Comparison of ENCODE assay signal across 26 mouse cellular contexts in genomic region chr19:45511406-45511805, GRCm38 (mm10). TPM values are rescaled to one million over a fixed set of nuclear protein-coding genes. Genes with fewer than 3 reads are reported as not detected.
DNase-seq lines count a peak whose midpoint lies in the region; ATAC-seq and TF ChIP-seq lines count a peak whose summit lies in the region.
"Had no signal": no experiment of that assay in that cellular context is flagged by ENCODE, and none has a peak within 500 bp of the region (broad histone marks: within the 10 kb centered on the region; RNA-seq: fewer than 3 reads in every experiment).

No protein-coding gene starts in this region.

- no peaks in the 10 kb centered on the region for H3K9me3 ChIP-seq in forebrain, embryonic 16.5 days (ENCODE audit: control insufficient read depth, low read length)
- no peaks in the 10 kb centered on the region for H3K9me3 ChIP-seq in forebrain, embryonic 11.5 days (ENCODE audit: control insufficient read depth, low read length)
- no peaks in the 10 kb centered on the region for H3K9me3 ChIP-seq in hindbrain, postnatal 0 days (ENCODE audit: low read length)
- no peaks in the 10 kb centered on the region for H3K9me3 ChIP-seq in hindbrain, embryonic 16.5 days (ENCODE audit: control insufficient read depth, low read length)
- H3K9me3 ChIP-seq in neural tube, embryonic 13.5 days = no peaks in the 10 kb centered on the region
- no peaks in the 10 kb centered on the region for H3K9me3 ChIP-seq in neural tube, embryonic 15.5 days (replicated peaks)
- H3K9me3 ChIP-seq: embryonic facial prominence, embryonic 13.5 days; heart, embryonic 10.5 days; heart, embryonic 15.5 days; intestine, embryonic 15.5 days; stomach, embryonic 15.5 days had no signal

- no peaks in the 10 kb centered on the region for H3K27me3 ChIP-seq in forebrain, embryonic 16.5 days (replicated peaks; ENCODE audit: control insufficient read depth, insufficient read depth, low read length)
- no peaks in the 10 kb centered on the region for H3K27me3 ChIP-seq in forebrain, embryonic 11.5 days (ENCODE audit: control insufficient read depth, insufficient read depth, low read length)
- H3K27me3 ChIP-seq in hindbrain, postnatal 0 days (ENCODE audit: insufficient read depth, low read length) = no peaks in the 10 kb centered on the region
- H3K27me3 ChIP-seq in hindbrain, embryonic 16.5 days (replicated peaks; ENCODE audit: control insufficient read depth, insufficient read depth, low read length) = no peaks in the 10 kb centered on the region
- no peaks in the 10 kb centered on the region for H3K27me3 ChIP-seq in neural tube, embryonic 13.5 days
- no peaks in the 10 kb centered on the region for H3K27me3 ChIP-seq in neural tube, embryonic 15.5 days (replicated peaks)
- H3K27me3 ChIP-seq: embryonic facial prominence, embryonic 13.5 days; heart, embryonic 15.5 days; intestine, embryonic 15.5 days; stomach, embryonic 15.5 days had no signal

- WGBS in forebrain, embryonic 16.5 days = 45% methylated on average over 4 of the region's 4 CpGs
- 75% methylated on average over 4 of the region's 4 CpGs for WGBS in forebrain, embryonic 11.5 days
- 37% methylated on average over 4 of the region's 4 CpGs for WGBS in hindbrain, postnatal 0 days
- 47% methylated on average over 4 of the region's 4 CpGs for WGBS in hindbrain, embryonic 16.5 days
- WGBS in neural tube, embryonic 13.5 days = 53% methylated on average over 4 of the region's 4 CpGs
- 39% methylated on average over 4 of the region's 4 CpGs for WGBS in neural tube, embryonic 15.5 days

- DNase-seq in forebrain, embryonic 11.5 days (ENCODE audit: low spot score) = no peak
- DNase-seq in hindbrain, postnatal 0 days (ENCODE audit: low spot score) = peak; percentile 58
- DNase-seq in neural tube, embryonic 10.5 days (ENCODE audit: extremely low spot score, low spot score) = no peak
- no peak for DNase-seq in lung, postnatal 10 days
- DNase-seq: adrenal gland, postnatal 25 days; B cell, adult 2 months; cerebellum, adult 9-10 months; gastrocnemius, postnatal 10 days; kidney, adult 2 months; kidney, postnatal 36 days; layer of hippocampus, postnatal 36 days; liver; lung, adult 2 months; lung, postnatal 14 days; right cerebral cortex, adult 18-20 months had no signal

- no peak overlapping the region for H3K4me2 ChIP-seq in forebrain, embryonic 16.5 days (ENCODE audit: low read length)
- no peak overlapping the region for H3K4me2 ChIP-seq in forebrain, embryonic 11.5 days (ENCODE audit: low read depth, low read length, severe bottlenecking)
- H3K4me2 ChIP-seq in hindbrain, postnatal 0 days (ENCODE audit: low read depth, low read length) = no peak overlapping the region
- H3K4me2 ChIP-seq in hindbrain, embryonic 16.5 days (ENCODE audit: low read length) = no peak overlapping the region
- no peak overlapping the region for H3K4me2 ChIP-seq in neural tube, embryonic 13.5 days
- no peak overlapping the region for H3K4me2 ChIP-seq in neural tube, embryonic 15.5 days
- H3K4me2 ChIP-seq: embryonic facial prominence, embryonic 13.5 days; heart, embryonic 15.5 days; hindbrain, embryonic 14.5 days; intestine, embryonic 15.5 days; stomach, embryonic 15.5 days had no signal

- TF ChIP-seq CTCF in hindbrain, postnatal 0 days (IDR thresholded peaks at IDR 0.05; ENCODE audit: low read depth) = no peak

- no peak for ATAC-seq in forebrain, embryonic 16.5 days
- ATAC-seq in forebrain, embryonic 11.5 days (replicated peaks; ENCODE audit: low FRiP score) = no peak
- no peak for ATAC-seq in hindbrain, postnatal 0 days
- no peak for ATAC-seq in hindbrain, embryonic 16.5 days
- ATAC-seq in neural tube, embryonic 13.5 days (ENCODE audit: low read depth) = no peak
- no peak; the same call in 1 of the 2 replicates for ATAC-seq in neural tube, embryonic 15.5 days (ENCODE audit: low FRiP score)
- ATAC-seq: intestine, embryonic 15.5 days had no signal

- H3K36me3 ChIP-seq in forebrain, embryonic 16.5 days (ENCODE audit: control insufficient read depth, insufficient read depth) = peaks cover 3% of the 10 kb centered on the region
- H3K36me3 ChIP-seq in forebrain, embryonic 11.5 days (ENCODE audit: control insufficient read depth, insufficient read depth, low read length) = peaks cover 2% of the 10 kb centered on the region; the same call in 1 of the 2 replicates
- peaks cover 25% of the 10 kb centered on the region for H3K36me3 ChIP-seq in hindbrain, postnatal 0 days (ENCODE audit: insufficient read depth, low read length)
- peaks cover 18% of the 10 kb centered on the region for H3K36me3 ChIP-seq in hindbrain, embryonic 16.5 days (ENCODE audit: control insufficient read depth, insufficient read depth, low read length)
- H3K36me3 ChIP-seq in neural tube, embryonic 13.5 days = peaks cover 38% of the 10 kb centered on the region
- peaks cover 35% of the 10 kb centered on the region for H3K36me3 ChIP-seq in neural tube, embryonic 15.5 days

- no peak overlapping the region for H3K4me3 ChIP-seq in forebrain, embryonic 16.5 days (replicated peaks; ENCODE audit: low read length)
- H3K4me3 ChIP-seq in forebrain, embryonic 11.5 days (ENCODE audit: low read depth, low read length) = no peak overlapping the region
- no peak overlapping the region for H3K4me3 ChIP-seq in hindbrain, postnatal 0 days (ENCODE audit: low read length)
- H3K4me3 ChIP-seq in hindbrain, embryonic 16.5 days (ENCODE audit: low read length) = no peak overlapping the region
- H3K4me3 ChIP-seq in neural tube, embryonic 13.5 days = no peak overlapping the region
- no peak overlapping the region for H3K4me3 ChIP-seq in neural tube, embryonic 15.5 days (replicated peaks)
- H3K4me3 ChIP-seq: embryonic facial prominence, embryonic 13.5 days; heart, embryonic 10.5 days; heart, embryonic 15.5 days; intestine, embryonic 15.5 days; stomach, embryonic 15.5 days had no signal

- 0 out of 2 replicates have a peak overlapping the region, but pooled peaks have one; percentile 8 for H3K27ac ChIP-seq in forebrain, embryonic 16.5 days (ENCODE audit: low read length)
- H3K27ac ChIP-seq in forebrain, embryonic 11.5 days (ENCODE audit: low read depth, low read length) = no peak overlapping the region
- no peak overlapping the region for H3K27ac ChIP-seq in hindbrain, postnatal 0 days
- H3K27ac ChIP-seq in hindbrain, embryonic 16.5 days (ENCODE audit: low read depth, low read length) = no peak overlapping the region
- peak overlapping the region; percentile 52 for H3K27ac ChIP-seq in neural tube, embryonic 13.5 days (replicated peaks)
- peak overlapping the region; percentile 43; the same call in 1 of the 2 replicates for H3K27ac ChIP-seq in neural tube, embryonic 15.5 days (replicated peaks)
- H3K27ac ChIP-seq: embryonic facial prominence, embryonic 13.5 days; heart, embryonic 10.5 days; heart, embryonic 15.5 days; hindbrain, embryonic 14.5 days; intestine, embryonic 15.5 days; liver, embryonic 14.5 days; stomach, embryonic 15.5 days had no signal

- no peak overlapping the region for H3K9ac ChIP-seq in forebrain, embryonic 16.5 days (replicated peaks; ENCODE audit: low read depth, low read length)
- no peak overlapping the region for H3K9ac ChIP-seq in forebrain, embryonic 11.5 days (ENCODE audit: low read length)
- H3K9ac ChIP-seq in hindbrain, postnatal 0 days (replicated peaks; ENCODE audit: low read length) = no peak overlapping the region
- no peak overlapping the region for H3K9ac ChIP-seq in hindbrain, embryonic 16.5 days (ENCODE audit: low read depth, low read length)
- no peak overlapping the region for H3K9ac ChIP-seq in neural tube, embryonic 13.5 days
- H3K9ac ChIP-seq in neural tube, embryonic 15.5 days (replicated peaks) = no peak overlapping the region
- H3K9ac ChIP-seq: embryonic facial prominence, embryonic 13.5 days; heart, embryonic 15.5 days; hindbrain, embryonic 14.5 days; intestine, embryonic 15.5 days; liver, embryonic 14.5 days; stomach, embryonic 15.5 days had no signal

- peaks cover 16% of the 10 kb centered on the region for H3K4me1 ChIP-seq in forebrain, embryonic 16.5 days (replicated peaks; ENCODE audit: control insufficient read depth, insufficient read depth, low read length)
- H3K4me1 ChIP-seq in forebrain, embryonic 11.5 days (replicated peaks; ENCODE audit: control insufficient read depth, insufficient read depth, low read length) = no peaks in the 10 kb centered on the region
- no peaks in the 10 kb centered on the region for H3K4me1 ChIP-seq in hindbrain, postnatal 0 days (ENCODE audit: insufficient read depth, low read length)
- peaks cover 4% of the 10 kb centered on the region; the same call in 1 of the 2 replicates for H3K4me1 ChIP-seq in hindbrain, embryonic 16.5 days (ENCODE audit: control insufficient read depth, insufficient read depth, low read depth, low read length)
- peaks cover 17% of the 10 kb centered on the region for H3K4me1 ChIP-seq in neural tube, embryonic 13.5 days (replicated peaks)
- peaks cover 13% of the 10 kb centered on the region for H3K4me1 ChIP-seq in neural tube, embryonic 15.5 days
- H3K4me1 ChIP-seq: intestine, embryonic 15.5 days; stomach, embryonic 15.5 days had no signal

RNA-seq across cellular contexts. Expression of gene Poll, which starts 48.9 kb away (rescaled TPM):
- 12.8 and 14.6 TPM in 2 replicates for polyA plus RNA-seq in forebrain, embryonic 16.5 days (2015; fragmentation: Nextera tagmentation; extraction: Ambion mirVana)
- 22.6 and 24.0 TPM in 2 replicates for polyA plus RNA-seq in forebrain, embryonic 11.5 days (2014; fragmentation: Nextera tagmentation; extraction: Ambion mirVana)
- total RNA-seq in hindbrain, postnatal 0 days (2014; rRNA removed) = 17.0 and 17.3 TPM in 2 replicates
- 11.0 and 11.1 TPM in 2 replicates for polyA plus RNA-seq in hindbrain, postnatal 0 days (2015; fragmentation: Nextera tagmentation; extraction: Ambion mirVana)
- polyA plus RNA-seq in hindbrain, embryonic 16.5 days (2015; fragmentation: Nextera tagmentation; extraction: Ambion mirVana) = 11.1 and 14.6 TPM in 2 replicates
- 12.0 and 14.2 TPM in 2 replicates for polyA plus RNA-seq in neural tube, embryonic 13.5 days (2015; fragmentation: Nextera tagmentation; extraction: Ambion mirVana)
- polyA plus RNA-seq in neural tube, embryonic 15.5 days (2015; fragmentation: Nextera tagmentation; extraction: Ambion mirVana) = 11.0 and 11.6 TPM in 2 replicates

RNA-seq across cellular contexts. Expression of gene Gm17018, which starts 49.0 kb away (rescaled TPM):
- 41.4 and 44.0 TPM in 2 replicates for polyA plus RNA-seq in forebrain, embryonic 16.5 days (2015; fragmentation: Nextera tagmentation; extraction: Ambion mirVana)
- polyA plus RNA-seq in forebrain, embryonic 11.5 days (2014; fragmentation: Nextera tagmentation; extraction: Ambion mirVana) = 49.7 and 53.9 TPM in 2 replicates
- 20.9 and 23.0 TPM in 2 replicates for total RNA-seq in hindbrain, postnatal 0 days (2014; rRNA removed)
- polyA plus RNA-seq in hindbrain, postnatal 0 days (2015; fragmentation: Nextera tagmentation; extraction: Ambion mirVana) = 86.4 and 90.7 TPM in 2 replicates
- polyA plus RNA-seq in hindbrain, embryonic 16.5 days (2015; fragmentation: Nextera tagmentation; extraction: Ambion mirVana) = 77.0 and 85.7 TPM in 2 replicates
- 63.4 and 66.7 TPM in 2 replicates for polyA plus RNA-seq in neural tube, embryonic 13.5 days (2015; fragmentation: Nextera tagmentation; extraction: Ambion mirVana)
- 76.7 and 80.3 TPM in 2 replicates for polyA plus RNA-seq in neural tube, embryonic 15.5 days (2015; fragmentation: Nextera tagmentation; extraction: Ambion mirVana)

Comparison
In these comparisons a context has a peak if more than half of its experiments do, and no peak if none do; other contexts are left out.
1. H3K27ac ChIP-seq: peak in forebrain, embryonic 16.5 days (single experiment), neural tube, embryonic 13.5 days (single experiment) and neural tube, embryonic 15.5 days (single experiment); none in forebrain, embryonic 11.5 days (single experiment), hindbrain, postnatal 0 days (single experiment) and hindbrain, embryonic 16.5 days (single experiment).